Mouse (Mus musculus) heart, embryonic 16.5 days (tissue): ENCODE data around the gene Kcnj11. TPM values are rescaled to one million over a fixed set of nuclear protein-coding genes. Genes with fewer than 3 reads are reported as not detected.

Source experiments
- ATAC-seq: fragments of 200-750 bp; cut with Nextera tagmentation; replicated peaks from 2 replicates; pipeline ENCODE4 v1.8.0; 2017; ENCODE audit warnings: moderate number of reproducible peaks; ENCODE audit not compliant: insufficient read depth, low FRiP score; ENCODE audit errors: extremely low read depth
- H3K27ac ChIP-seq: fragments of 300-500 bp; sonication (generic); 2 replicates; pipeline ENCODE4 v1.5.1; 2014; ENCODE audit warnings: mild to moderate bottlenecking, low read length, control low read depth, moderate library complexity
- H3K27me3 ChIP-seq: fragments of 300-500 bp; sonication (generic); 2 replicates; pipeline ENCODE4 v1.6.1; 2014; ENCODE audit warnings: low read length, mixed read lengths; ENCODE audit not compliant: control insufficient read depth, insufficient read depth
- H3K36me3 ChIP-seq: fragments of 300-500 bp; sonication (generic); 2 replicates; pipeline ENCODE4 v1.6.1; 2014; ENCODE audit not compliant: control insufficient read depth, insufficient read depth
- H3K4me1 ChIP-seq: fragments of 300-500 bp; sonication (generic); 2 replicates; pipeline ENCODE4 v1.6.1; 2014; ENCODE audit warnings: low read length, mixed read lengths; ENCODE audit not compliant: control insufficient read depth, insufficient read depth
- H3K4me2 ChIP-seq: fragments of 300-500 bp; sonication (generic); 2 replicates; pipeline ENCODE4 v1.6.1; 2014; ENCODE audit warnings: low read depth, mild to moderate bottlenecking, control low read depth, low read length
- H3K4me3 ChIP-seq: fragments of 300-500 bp; sonication (generic); 2 replicates; pipeline ENCODE4 v1.5.1; 2014; ENCODE audit warnings: mild to moderate bottlenecking, control low read depth, low read length
- H3K9ac ChIP-seq: fragments of 300-500 bp; sonication (generic); 2 replicates; pipeline ENCODE4 v1.6.1; 2014; ENCODE audit warnings: low read length, control low read depth
- H3K9me3 ChIP-seq: fragments of 300-500 bp; sonication (generic); replicated peaks from 2 replicates; pipeline ENCODE4 v1.6.1; 2016; ENCODE audit warnings: low read length; ENCODE audit not compliant: control insufficient read depth
- WGBS: fragments of 180-500 bp; shearing (Covaris S2); extraction: QIAGEN DNeasy Blood & Tissue Kit; methylation state at CpG from one replicate; pipeline ENCODE4 v1.1.7; 2014; 5-methylcytosine and 5-hydroxymethylcytosine counted together
- polyA plus RNA-seq: library from polyadenylated mRNA; unstranded; fragments of >200 nt; fragmentation: Nextera tagmentation; extraction: Ambion mirVana; gene quantifications from 2 replicates; pipeline ENCODE4 v1.2.1, GENCODE M21; 2015

Gene Kcnj11
- 10.4 and 10.5 TPM in 2 replicates for polyA plus RNA-seq

DNA sequence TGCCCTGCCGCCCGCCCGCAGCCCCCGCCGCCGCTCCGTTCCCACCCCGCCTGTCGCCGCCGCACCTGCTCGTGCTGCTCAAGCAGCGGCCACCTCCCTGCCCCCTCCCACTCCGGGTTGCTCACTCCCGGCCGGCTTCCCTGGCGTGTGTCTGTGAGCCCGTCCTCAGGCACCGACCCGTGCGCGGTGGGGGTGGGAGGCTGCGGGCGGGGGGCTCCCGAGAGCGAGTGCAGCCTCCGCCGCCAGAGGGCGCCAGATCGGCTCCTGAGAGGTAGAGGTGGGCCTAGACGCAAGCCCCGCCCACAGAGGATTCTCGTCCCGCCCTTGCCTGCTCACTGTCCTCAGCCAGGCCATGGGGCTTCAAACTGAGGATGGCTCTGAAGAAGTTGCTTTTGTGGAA lies at the start of gene Kcnj11:
Gene Kcnj11, minus strand, starts transcription at position 202 of the 400 bp plus-strand sequence.
- Histone ChIP-seq H3K9ac (peak within 1 kb of the TSS; percentile 84), H3K4me3 (peak within 1 kb of the TSS; percentile 62), H3K4me2 (peak within 1 kb of the TSS; percentile 71), H3K9me3 (no peaks in the 10 kb centered on the region), H3K27me3 (no peaks in the 10 kb centered on the region), H3K36me3 (no peaks in the 10 kb centered on the region), H3K27ac (peak within 1 kb of the TSS; percentile 99), H3K4me1 (peaks cover 10% of the 10 kb centered on the region)
- 1% methylated on average over 30 of the region's 34 CpGs for WGBS
- ATAC-seq: peak; percentile 55

DNA sequence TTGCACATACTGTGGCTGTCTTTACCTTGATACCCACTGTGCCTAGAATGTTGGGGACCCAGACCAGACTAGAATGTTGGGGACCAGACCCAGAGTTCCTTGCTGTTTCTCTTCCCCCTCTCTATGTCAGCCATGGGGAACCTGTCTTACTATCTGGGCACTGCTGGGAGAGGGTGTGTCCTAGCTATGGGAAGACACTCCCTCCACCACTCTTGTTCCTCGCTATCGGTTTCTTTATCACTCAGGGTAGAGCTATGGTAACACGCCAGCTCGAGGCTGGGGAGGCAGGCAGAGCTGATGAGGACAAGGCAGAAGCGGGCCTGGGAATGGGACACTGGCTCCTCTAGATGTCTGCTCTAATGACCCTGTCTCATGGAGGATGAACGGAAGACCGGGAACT lies 46.9 kb upstream of the Kcnj11 start:
- Histone ChIP-seq H3K9me3 (no peaks in the 10 kb centered on the region), H3K27ac (no peak overlapping the region), H3K36me3 (no peaks in the 10 kb centered on the region), H3K4me3 (no peak overlapping the region), H3K4me2 (no peak overlapping the region), H3K9ac (no peak overlapping the region), H3K27me3 (no peaks in the 10 kb centered on the region), H3K4me1 (no peaks in the 10 kb centered on the region)
- ATAC-seq: no peak
- 68% methylated on average over 7 of the region's 7 CpGs for whole genome bisulfite sequencing

DNA sequence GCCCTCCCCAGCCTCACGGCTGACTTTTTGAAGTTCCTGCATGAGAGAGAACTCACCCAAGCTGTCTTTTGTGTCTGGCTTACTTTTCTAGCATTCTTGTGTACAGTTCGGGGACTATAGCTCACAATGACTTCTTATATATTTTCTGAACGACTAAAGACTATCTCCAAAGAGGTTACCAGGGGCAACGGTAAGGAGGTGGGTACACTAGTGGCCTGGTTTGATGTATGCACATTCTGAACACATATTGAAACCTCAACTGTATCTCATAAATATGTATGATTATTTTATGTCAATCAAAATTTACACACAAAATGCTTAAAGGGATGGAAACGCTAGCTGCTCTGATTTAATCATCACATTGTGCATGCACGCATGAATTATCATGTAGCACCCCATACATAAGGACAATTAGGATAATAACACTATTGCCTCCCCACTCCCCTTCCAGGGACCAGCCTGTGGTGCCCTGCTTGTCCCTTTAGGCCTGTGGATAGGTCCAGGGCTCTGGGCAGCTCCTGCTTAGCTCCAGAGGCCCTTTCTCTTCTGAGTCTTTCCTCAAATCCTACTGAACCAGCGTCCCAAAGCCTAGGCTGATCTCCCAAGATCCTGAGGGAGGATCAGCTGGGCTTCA lies 46.2 kb upstream of the Kcnj11 start:
- 84% methylated on average over 7 of the region's 7 CpGs for WGBS

DNA sequence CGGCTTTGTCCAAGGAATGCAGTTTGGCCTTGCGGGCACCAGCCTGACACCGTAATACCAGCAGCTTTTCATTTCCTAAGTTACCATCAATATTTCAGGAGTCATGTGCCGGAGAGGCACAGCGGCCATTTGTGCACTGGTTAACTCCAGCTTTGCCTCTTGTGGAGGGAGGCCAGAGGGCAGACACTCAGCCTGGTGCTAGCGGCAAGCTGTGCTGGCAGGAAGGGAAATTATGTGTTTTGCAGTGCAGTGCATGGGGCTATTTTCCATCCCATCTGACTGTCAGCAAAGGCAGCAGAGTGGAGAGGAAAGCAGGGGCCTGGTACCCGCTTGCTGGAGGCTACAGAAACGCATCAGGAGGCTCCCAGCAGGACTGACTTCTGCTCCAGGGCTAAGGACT lies 43.5 kb upstream of the Kcnj11 start:
- Histone ChIP-seq H3K9me3 (no peaks in the 10 kb centered on the region), H3K36me3 (no peaks in the 10 kb centered on the region), H3K4me3 (no peak overlapping the region), H3K27ac (no peak overlapping the region), H3K27me3 (no peaks in the 10 kb centered on the region), H3K4me1 (no peaks in the 10 kb centered on the region), H3K9ac (no peak overlapping the region), H3K4me2 (no peak overlapping the region)
- WGBS: 79% methylated on average over 8 of the region's 8 CpGs
- no peak for ATAC-seq

More for the DNA sequence above, 46.2 kb upstream of the Kcnj11 start:
- Histone ChIP-seq H3K27ac (no peak overlapping the region), H3K9ac (no peak overlapping the region), H3K4me3 (no peak overlapping the region), H3K9me3 (no peaks in the 10 kb centered on the region), H3K4me1 (no peaks in the 10 kb centered on the region), H3K4me2 (no peak overlapping the region), H3K27me3 (no peaks in the 10 kb centered on the region), H3K36me3 (no peaks in the 10 kb centered on the region)
- no peak for ATAC-seq

DNA sequence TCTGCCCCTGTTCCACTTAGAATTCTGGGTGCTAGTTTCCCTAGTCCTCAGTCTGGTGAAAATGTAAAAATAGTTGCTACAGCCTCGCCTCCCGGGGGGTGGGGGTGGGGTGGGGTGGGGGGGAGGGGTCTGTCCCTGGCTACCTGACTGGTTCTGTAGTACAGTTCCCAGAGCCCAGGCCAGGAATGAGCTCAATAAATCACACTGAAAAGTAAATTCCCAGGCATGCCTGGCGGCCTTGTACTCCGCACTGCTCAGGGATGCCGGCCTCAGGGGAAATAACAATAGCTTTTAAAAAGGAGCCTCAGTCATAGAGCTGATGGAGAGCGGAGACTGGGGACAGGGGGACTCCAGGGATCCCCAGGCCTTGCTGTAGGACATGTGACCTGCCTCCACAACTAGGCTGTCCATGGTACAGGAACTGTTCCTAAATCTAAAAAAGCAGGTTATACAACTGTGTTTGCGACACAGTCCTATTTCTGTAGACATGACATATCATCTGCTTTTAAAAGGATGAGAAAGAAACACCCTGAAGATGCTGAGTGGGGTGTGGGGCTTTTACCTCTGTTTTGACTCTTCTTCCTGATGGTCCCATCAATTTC lies 37.9 kb upstream of the Kcnj11 start:
- ATAC-seq: no peak
- 51% methylated on average over 7 of the region's 7 CpGs for WGBS

DNA sequence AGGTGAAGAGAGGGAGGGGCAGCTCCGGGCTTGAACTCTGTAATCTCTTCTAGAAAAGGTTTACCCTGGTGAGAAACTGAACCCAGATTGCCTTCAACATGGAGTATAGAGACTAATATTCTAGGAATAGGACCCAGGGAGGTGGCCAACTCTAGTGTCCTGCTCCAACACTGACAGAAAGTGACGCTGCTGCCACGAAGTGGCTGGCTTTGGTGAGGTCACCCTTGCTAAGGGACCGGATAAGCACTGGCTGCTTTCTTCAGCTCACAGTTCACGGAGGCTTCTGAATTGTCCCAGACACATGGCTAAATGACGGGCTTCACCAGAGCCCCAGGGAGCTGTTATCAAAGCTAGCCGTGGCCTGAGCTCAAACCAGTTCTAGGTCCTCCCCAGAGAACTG lies 33.3 kb upstream of the Kcnj11 start:
- peaks cover 8% of the 10 kb centered on the region; the same call in 1 of the 2 replicates for H3K4me1 ChIP-seq
- no peaks in the 10 kb centered on the region for H3K9me3 ChIP-seq
- 11% methylated on average over 7 of the region's 7 CpGs for WGBS
- no peak overlapping the region for H3K4me3 ChIP-seq
- H3K36me3 ChIP-seq: no peaks in the 10 kb centered on the region
- H3K27me3 ChIP-seq: no peaks in the 10 kb centered on the region
- ATAC-seq: peak; percentile 69; the same call in 1 of the 2 replicates
- H3K27ac ChIP-seq: no peak overlapping the region
- H3K4me2 ChIP-seq: 0 out of 2 replicates have a peak overlapping the region, but pooled peaks have one; percentile 23
- H3K9ac ChIP-seq: no peak overlapping the region

More for the DNA sequence above, 37.9 kb upstream of the Kcnj11 start:
- no peak overlapping the region for H3K4me3 ChIP-seq
- no peak overlapping the region for H3K4me2 ChIP-seq
- H3K4me1 ChIP-seq: peaks cover 8% of the 10 kb centered on the region; the same call in 1 of the 2 replicates
- H3K27ac ChIP-seq: no peak overlapping the region
- no peaks in the 10 kb centered on the region for H3K27me3 ChIP-seq
- H3K9me3 ChIP-seq: no peaks in the 10 kb centered on the region
- H3K9ac ChIP-seq: no peak overlapping the region
- H3K36me3 ChIP-seq: no peaks in the 10 kb centered on the region

DNA sequence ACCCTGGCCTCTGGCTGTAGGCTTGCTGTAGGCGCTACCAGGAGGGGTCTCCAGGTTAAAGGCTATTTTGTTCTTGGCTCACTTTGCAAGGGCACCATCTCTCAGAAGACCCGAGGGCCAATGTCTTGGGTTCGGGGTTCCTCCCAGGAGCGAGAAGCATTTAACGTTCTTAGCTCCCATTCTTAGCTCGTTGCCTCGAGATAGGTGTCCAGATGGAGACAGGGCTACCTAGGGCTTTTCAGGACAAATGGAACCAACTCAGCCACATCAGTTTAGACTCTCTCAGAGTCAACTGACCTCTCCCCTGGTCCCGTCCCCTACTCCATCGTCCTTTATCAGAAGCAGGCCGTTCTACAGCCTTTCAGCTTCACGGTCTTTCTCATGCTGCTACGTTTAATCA lies 31.7 kb upstream of the Kcnj11 start:
- peaks cover 8% of the 10 kb centered on the region; the same call in 1 of the 2 replicates for H3K4me1 ChIP-seq
- no peak overlapping the region for H3K4me3 ChIP-seq
- no peak overlapping the region for H3K9ac ChIP-seq
- H3K36me3 ChIP-seq: no peaks in the 10 kb centered on the region
- WGBS: 82% methylated on average over 12 of the region's 12 CpGs
- H3K27ac ChIP-seq: no peak overlapping the region
- no peaks in the 10 kb centered on the region for H3K9me3 ChIP-seq
- H3K27me3 ChIP-seq: no peaks in the 10 kb centered on the region
- no peak for ATAC-seq
- H3K4me2 ChIP-seq: no peak overlapping the region

DNA sequence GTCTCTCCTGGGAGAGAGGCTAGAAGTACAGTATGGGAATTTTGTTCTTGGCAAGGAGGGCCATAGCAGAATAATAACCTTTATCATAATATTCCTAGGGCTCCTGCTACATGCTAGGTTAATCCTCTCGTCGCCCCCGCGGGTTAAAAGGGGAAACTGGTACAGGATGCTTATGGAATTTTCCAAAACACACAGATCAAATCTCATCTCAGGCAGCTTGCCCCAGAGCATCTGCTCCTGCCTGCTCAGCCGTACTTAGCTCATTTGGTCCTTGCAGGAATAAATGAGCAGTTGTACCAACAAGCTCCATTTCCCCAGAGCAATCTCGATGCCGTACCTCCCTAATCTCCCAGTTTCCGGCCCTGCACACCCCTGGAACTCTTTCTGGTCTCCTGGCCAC lies 31.2 kb upstream of the Kcnj11 start:
- Histone ChIP-seq H3K9me3 (no peaks in the 10 kb centered on the region), H3K9ac (no peak overlapping the region), H3K4me3 (no peak overlapping the region), H3K36me3 (no peaks in the 10 kb centered on the region), H3K27ac (no peak overlapping the region), H3K27me3 (no peaks in the 10 kb centered on the region), H3K4me2 (no peak overlapping the region), H3K4me1 (peaks cover 8% of the 10 kb centered on the region; the same call in 1 of the 2 replicates)
- WGBS: 65% methylated on average over 8 of the region's 8 CpGs
- no peak for ATAC-seq

DNA sequence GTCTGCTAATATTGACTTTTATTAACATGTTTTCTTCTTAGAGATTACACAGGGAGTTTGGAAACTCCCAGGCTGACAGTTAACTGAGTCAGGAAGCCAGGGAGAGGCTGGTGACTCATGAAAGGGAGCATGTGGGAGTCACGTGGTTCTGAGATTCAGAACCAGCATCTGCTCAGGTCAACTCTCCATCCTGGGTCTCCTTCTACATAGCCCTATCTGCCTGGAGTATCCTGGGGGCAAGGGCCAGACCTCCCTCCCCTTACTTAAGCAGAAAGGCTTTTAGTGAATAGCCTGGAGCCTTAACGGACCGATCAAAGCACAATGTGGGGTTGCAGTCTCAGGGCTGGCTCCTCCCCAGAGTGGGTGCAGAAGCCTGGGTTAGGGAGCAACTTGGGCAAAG lies 30.7 kb upstream of the Kcnj11 start:
- no peaks in the 10 kb centered on the region for H3K36me3 ChIP-seq
- 37% methylated on average over 3 of the region's 3 CpGs for WGBS
- no peaks in the 10 kb centered on the region for H3K9me3 ChIP-seq
- ATAC-seq: no peak
- H3K4me2 ChIP-seq: no peak overlapping the region
- H3K27me3 ChIP-seq: no peaks in the 10 kb centered on the region
- no peak overlapping the region for H3K27ac ChIP-seq
- peaks cover 8% of the 10 kb centered on the region; the same call in 1 of the 2 replicates for H3K4me1 ChIP-seq
- H3K9ac ChIP-seq: no peak overlapping the region
- no peak overlapping the region for H3K4me3 ChIP-seq
